Mouse (Mus musculus): ENCODE measurements around the gene Gpr108.

Gene Gpr108

DNA sequence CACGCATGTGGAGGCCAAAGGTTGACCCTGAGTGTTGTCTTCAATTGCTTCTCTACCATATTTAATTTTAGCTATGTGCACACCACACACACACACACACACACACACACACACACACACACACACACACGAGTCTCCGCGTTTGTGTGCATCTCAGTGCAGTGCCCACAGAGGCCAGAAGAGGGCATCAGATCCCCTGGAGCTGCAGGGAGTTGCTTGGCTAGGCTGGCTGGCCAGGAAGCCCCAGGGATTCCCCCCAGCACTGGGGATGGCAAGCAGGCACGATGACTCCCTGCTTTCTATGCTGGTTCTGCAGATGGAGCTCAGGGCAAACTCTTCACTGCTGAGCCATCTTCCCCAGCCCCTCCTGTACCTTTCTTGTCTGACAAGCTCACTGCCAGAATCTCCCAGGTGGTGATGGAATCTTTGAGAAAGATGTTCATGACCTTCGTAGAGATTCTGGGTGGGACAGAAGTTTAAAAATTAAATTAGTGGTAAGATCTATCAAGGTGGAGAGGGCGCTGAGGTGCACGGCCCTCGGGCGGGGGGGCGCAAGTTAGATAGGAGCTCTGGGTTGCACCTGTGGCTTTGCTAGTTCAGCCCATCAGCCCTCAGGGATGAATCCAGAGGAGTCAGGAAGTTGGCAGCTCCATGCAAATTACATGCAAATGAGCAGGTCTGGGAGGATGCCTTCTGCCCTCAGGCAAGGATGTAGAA is 28.9 kb downstream of the Gpr108 start:
- peak; percentile 85 for DNase-seq (ENCODE audit: low read depth, low spot score)

DNA sequence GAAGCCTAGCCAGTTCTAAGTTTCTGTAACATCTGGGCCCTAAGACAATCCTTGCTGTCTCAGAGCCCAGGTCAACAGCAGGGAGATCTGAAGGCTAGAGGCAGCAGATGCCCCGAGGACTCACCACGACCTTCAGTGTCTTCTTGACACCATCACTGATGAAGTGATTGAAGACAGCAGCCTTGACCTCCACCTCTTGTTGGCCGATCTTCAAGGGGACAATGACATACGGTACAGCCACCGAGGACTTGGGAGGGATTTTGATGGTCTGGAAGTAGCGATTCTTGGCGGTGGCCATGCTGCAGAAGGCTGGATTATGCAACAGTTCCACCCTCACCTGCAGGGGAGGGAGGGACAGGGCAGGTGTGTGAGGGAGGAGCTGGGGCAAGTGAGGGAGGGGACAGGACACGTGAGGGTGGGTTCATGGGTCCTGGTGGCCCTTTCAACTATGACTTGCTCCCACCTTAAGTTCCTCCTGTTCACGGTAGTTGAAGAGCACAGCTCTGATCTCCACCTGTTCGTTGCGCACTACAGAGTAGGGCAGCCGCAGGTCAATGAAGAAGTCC is 29.8 kb downstream of the Gpr108 start:
- no peaks in the 10 kb centered on the region for H3K36me3 ChIP-seq (ENCODE audit: control insufficient read depth, insufficient read depth, low read length, poor library complexity, severe bottlenecking)
- DNase-seq (ENCODE audit: low read depth, low spot score), result no peak
- H3K27me3 ChIP-seq (ENCODE audit: control insufficient read depth, insufficient read depth, low read length, poor library complexity, severe bottlenecking), result no peaks in the 10 kb centered on the region

More for the DNA sequence above, 28.9 kb downstream of the Gpr108 start:
- H3K36me3 ChIP-seq (ENCODE audit: control insufficient read depth, insufficient read depth, low read length, poor library complexity, severe bottlenecking), result no peaks in the 10 kb centered on the region
- no peaks in the 10 kb centered on the region for H3K27me3 ChIP-seq (ENCODE audit: control insufficient read depth, insufficient read depth, low read length, poor library complexity, severe bottlenecking)

DNA sequence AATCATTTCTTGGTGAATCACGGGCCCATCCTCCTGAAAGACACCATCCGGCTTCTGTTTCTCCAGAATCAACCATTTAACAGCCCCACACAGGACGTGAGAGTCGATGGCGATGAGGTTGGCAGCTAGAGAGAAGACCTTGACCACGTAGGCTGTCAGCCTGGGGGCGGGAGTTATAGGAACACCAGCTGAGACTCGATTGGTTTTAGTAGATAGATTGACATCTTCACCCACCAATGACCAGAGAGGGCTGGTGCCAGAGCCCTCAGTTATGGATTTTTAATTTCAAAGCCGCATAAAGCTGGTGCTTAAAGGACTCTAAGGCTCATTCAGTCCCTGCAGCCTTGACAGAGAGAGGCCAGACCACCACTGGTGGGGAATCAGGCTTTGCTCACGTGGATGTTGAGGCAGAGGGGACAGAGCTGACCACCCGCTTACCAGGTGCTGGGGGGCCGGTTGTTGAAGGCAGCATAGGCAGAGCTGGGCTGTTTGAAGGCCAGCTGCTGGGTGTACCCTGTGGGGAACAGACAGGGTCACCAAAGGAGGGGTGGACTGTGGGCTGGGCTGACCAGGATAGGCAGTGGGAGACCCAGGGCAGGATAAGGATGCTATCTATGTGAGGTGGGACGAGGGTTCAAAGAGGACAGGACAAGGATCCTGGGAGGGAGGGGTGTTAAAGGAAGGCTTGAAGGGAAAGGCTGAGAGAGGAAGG is 33.4 kb downstream of the Gpr108 start:
- no peaks in the 10 kb centered on the region for H3K36me3 ChIP-seq (ENCODE audit: control insufficient read depth, insufficient read depth, low read length, poor library complexity, severe bottlenecking)
- DNase-seq (ENCODE audit: low read depth, low spot score), result peak; percentile 22
- no peaks in the 10 kb centered on the region for H3K27me3 ChIP-seq (ENCODE audit: control insufficient read depth, insufficient read depth, low read length, poor library complexity, severe bottlenecking)

DNA sequence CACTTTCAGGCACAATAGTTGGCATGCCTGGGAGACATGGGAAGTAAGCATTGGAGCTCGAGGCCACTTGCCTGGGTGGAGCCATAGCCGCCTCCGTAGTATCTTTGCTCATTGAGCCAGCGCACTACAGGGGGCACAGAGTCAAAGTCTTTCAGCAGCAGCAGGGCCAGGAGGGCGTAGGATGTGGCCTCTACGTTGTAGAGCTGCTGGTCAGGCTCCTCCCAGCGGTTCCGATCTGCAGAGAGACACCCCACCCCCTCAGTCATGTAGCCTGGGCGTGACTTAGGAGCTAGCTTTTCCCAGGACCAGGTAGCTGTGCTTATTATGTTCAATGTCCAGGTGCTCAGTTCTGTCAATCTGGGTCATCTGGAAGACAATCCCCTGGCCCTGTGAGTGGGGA is 36.7 kb downstream of the Gpr108 start:
- no peaks in the 10 kb centered on the region for H3K27me3 ChIP-seq (ENCODE audit: control insufficient read depth, insufficient read depth, low read length, poor library complexity, severe bottlenecking)
- no peak for DNase-seq (ENCODE audit: low read depth, low spot score)
- H3K36me3 ChIP-seq (ENCODE audit: control insufficient read depth, insufficient read depth, low read length, poor library complexity, severe bottlenecking), result no peaks in the 10 kb centered on the region

DNA sequence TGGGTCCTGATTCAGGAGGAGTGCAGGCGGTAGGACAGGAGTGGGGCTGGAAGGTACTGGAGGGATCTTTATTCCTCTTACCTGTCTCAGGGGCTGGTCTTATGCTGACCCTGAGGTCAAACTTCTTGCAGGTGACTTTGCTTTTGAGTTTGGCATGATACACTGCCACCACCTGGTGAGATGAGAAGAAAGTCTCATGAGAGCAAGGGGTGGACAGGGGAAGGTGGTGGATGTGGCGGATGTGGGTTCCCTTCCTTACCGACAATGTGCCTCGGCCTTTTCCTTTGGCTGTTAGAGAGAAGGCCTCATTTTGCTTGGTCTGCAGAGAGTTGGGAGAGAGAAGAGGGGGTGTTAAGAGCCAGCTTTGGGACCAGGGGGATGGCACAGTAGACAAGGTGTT is 38.9 kb downstream of the Gpr108 start:
- no peaks in the 10 kb centered on the region for H3K36me3 ChIP-seq (ENCODE audit: control insufficient read depth, insufficient read depth, low read length, poor library complexity, severe bottlenecking)

DNA sequence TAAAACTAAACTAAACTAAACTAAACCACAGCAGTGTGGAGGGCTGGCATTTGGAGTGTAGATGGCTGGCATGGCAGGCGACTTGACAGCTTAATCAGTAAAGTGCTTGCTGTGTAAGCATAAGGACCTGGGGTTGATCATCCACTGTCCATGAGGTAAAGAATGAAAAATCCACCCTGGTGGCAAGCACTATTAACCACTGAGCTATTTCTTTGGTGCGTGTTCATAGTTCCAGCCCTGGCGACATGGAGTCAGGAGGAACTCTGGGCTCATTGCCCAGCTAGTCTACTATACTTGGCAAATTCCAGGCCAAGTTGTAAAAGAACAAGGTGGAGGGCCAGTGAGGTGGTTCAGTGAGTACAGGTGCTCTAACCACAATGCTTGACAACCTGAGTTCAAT is 40.3 kb downstream of the Gpr108 start:
- H3K27me3 ChIP-seq (ENCODE audit: control insufficient read depth, insufficient read depth, low read length, poor library complexity, severe bottlenecking), result no peaks in the 10 kb centered on the region
- no peak for DNase-seq (ENCODE audit: low read depth, low spot score)
- H3K36me3 ChIP-seq (ENCODE audit: control insufficient read depth, insufficient read depth, low read length, poor library complexity, severe bottlenecking), result no peaks in the 10 kb centered on the region

More for the DNA sequence above, 38.9 kb downstream of the Gpr108 start:
- no peaks in the 10 kb centered on the region for H3K27me3 ChIP-seq (ENCODE audit: control insufficient read depth, insufficient read depth, low read length, poor library complexity, severe bottlenecking)
- peak; percentile 44 for DNase-seq (ENCODE audit: low read depth, low spot score)

DNA sequence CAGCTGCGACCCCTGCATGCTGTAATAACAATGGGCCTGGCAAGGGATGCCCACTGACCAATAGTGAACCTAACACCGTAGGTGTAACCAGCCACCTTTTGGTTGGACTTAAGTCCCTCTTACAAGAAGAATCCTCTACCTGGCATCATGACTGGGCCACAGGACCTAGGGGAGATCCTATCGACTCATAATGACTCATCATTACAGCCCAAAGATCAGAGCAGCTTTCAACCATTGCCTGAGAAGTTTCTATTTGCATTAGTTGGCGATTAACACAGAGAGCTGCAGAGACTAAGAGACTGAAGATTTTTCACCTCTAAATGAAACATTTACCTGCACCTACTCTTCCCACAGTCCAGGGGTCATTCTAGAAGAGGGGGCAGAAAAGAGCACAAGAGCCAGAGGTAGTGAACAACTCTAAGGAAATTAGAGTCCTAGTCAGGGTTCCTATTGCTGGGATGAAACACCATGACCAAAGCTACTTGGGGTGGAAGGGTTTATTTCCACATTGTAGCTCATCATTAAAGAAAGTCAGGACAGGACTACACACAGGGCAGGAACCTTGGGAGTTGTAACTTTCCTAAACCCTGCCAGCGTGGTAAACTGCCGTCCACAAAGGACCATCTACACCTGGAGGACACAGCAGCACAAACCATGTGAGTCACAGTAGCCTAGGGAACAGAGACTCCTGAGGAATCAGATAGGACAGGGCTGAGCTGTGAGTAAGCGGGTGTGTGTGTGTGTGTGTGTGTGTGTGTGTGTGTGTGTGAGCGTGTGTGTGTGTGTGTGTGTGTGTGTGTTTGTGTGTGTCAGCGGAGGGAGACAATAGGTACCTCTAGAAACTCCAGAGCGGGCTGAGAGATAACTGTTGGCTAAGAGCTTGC is 46.2 kb downstream of the Gpr108 start:
- Histone ChIP-seq H3K36me3 (ENCODE audit: control insufficient read depth, insufficient read depth, low read length, poor library complexity, severe bottlenecking) (no peaks in the 10 kb centered on the region), H3K27me3 (ENCODE audit: control insufficient read depth, insufficient read depth, low read length, poor library complexity, severe bottlenecking) (no peaks in the 10 kb centered on the region)
- DNase-seq (ENCODE audit: low read depth, low spot score), result no peak

DNA sequence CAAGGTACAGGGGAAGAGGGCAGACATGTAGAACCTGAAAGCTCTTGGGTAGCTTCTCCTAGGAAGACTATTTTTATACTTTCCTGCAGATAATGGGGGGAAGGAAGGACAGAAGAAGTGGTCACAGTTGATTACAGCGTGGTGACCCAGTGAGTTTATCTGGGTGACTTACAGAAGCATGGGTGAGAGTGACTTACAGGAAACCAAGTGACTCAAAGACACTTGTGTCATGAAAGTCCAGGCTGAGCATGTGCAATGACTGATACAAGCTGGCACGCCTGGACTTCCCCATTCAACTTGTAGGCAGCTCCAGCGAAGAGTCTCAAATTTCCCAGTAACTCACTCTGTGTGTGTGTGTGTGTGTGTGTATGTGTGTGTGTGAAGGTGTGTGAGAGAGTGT is 50.0 kb downstream of the Gpr108 start:
- no peaks in the 10 kb centered on the region for H3K27me3 ChIP-seq (ENCODE audit: control insufficient read depth, insufficient read depth, low read length, poor library complexity, severe bottlenecking)
- H3K36me3 ChIP-seq (ENCODE audit: control insufficient read depth, insufficient read depth, low read length, poor library complexity, severe bottlenecking), result no peaks in the 10 kb centered on the region
- no peak for DNase-seq (ENCODE audit: low read depth, low spot score)

DNA sequence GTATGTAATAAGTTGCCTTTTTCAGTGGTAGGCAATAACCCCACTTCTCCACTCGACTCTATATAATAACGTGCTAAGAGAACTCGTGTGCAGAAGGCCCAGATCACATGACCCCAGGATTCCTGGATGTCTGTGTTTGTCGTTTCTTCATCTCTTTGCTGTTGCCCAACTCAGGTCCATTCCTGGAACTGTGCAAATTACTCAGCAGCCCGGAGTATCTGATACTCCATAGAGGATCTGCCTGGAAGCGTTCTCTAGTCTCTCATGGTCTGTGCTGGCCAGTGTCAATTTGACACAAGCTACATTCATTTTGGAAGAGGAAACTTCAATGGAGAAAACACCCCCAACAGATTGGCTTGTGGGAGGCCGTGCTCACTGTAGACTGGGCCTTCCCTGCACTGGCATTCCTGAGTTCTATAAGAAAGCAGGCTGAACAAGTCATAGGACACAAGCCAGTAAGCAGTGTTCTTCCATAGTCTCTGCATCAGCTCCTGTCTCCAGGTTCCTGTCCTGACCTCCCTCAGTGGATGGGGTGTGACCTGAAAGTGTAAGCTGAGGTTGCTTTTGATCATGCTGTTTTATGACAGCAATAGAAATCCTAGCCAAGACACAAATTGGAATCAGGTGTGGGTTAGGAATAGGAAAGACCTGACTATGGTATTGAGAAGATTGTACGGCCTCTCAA is 52.8 kb downstream of the Gpr108 start:
- H3K36me3 ChIP-seq (ENCODE audit: control insufficient read depth, insufficient read depth, low read length, poor library complexity, severe bottlenecking), result no peaks in the 10 kb centered on the region
- H3K27me3 ChIP-seq (ENCODE audit: control insufficient read depth, insufficient read depth, low read length, poor library complexity, severe bottlenecking), result no peaks in the 10 kb centered on the region
- DNase-seq (ENCODE audit: low read depth, low spot score), result no peak

DNA sequence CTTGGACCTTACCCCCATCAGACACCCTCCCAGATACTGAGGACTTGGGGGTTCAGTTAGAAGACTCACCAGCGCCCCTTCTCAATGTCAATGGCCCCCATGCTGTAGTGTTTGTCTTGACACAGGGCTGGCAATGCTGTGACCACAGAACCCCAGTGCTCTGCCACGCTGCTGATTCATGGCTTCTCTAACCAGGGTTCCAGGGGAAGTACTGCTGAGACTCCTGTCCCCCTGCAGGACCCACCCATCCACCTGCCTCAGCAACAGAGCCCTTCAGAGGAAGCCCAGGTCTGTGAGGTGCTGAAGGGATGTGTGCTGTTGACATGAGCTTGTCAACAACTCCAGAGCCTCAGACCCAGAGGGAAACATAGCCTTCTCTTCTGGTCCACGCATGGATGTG is 53.5 kb downstream of the Gpr108 start:
- Histone ChIP-seq H3K36me3 (ENCODE audit: control insufficient read depth, insufficient read depth, low read length, poor library complexity, severe bottlenecking) (no peaks in the 10 kb centered on the region), H3K27me3 (ENCODE audit: control insufficient read depth, insufficient read depth, low read length, poor library complexity, severe bottlenecking) (no peaks in the 10 kb centered on the region)
- DNase-seq (ENCODE audit: low read depth, low spot score), result no peak

DNA sequence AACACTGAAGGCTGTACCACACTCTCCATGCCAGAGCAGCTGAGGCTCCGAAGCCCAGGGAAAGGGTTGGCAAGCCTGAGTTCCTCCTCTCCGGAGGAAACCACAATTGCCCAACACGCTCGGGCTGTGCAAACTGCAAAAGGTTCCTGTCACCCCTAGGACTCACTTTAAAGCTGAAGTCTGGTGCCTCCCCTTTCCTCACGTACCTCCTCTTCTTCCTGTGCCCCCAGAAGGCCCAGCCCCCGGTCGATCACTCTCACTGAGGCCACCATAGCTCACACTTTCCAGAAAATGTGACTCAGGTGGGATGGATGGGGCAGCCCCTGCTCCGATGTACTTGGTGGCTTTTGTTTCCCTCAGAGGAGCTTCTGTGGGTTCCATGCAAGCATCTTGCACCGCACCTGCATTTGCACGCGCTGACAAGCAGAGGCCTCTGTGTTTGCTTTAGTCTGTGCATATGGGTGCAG is 54.2 kb downstream of the Gpr108 start, which contains the start of gene Tnfsf14:
Tnfsf14 (minus strand) TSS at position 137 of the 467 bp plus-strand sequence.
- DNase-seq (ENCODE audit: low read depth, low spot score), result peak; percentile 28
- Histone ChIP-seq H3K36me3 (ENCODE audit: control insufficient read depth, insufficient read depth, low read length, poor library complexity, severe bottlenecking) (no peaks in the 10 kb centered on the region), H3K27me3 (ENCODE audit: control insufficient read depth, insufficient read depth, low read length, poor library complexity, severe bottlenecking) (no peaks in the 10 kb centered on the region)

DNA sequence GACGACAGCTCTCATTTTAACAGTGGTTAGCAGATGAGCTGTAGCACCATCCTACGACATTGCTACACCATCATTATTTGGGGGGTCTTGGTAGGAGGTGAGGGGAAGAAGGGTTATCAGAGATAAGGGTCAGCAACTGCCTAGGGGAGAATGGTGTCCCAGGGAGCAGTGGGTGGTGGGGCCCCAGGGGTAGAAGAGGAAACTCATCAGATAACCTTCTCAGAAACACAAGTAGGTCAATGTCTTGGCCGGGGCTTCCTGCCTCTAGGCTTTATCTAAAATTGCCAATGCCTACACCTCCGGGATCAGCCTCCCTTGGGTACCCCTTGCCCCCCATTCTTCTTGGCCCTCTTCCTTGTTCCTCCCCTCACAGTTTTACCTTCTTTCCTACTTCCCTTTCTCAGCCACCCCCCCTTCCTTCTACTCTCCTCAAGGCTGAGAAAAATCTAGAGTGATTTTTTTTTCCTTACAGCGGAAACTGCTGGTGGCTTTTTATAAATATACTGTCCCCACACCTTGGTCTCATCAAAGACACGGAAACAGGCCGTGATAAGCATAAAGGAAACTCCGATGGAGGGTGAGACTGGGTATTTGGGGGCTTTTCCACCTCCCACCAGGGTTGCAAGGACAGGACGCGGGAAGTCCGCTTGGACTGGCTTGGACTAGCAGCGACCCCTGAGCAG is 59.6 kb downstream of the Gpr108 start:
- H3K36me3 ChIP-seq (ENCODE audit: control insufficient read depth, insufficient read depth, low read length, poor library complexity, severe bottlenecking), result no peaks in the 10 kb centered on the region
- H3K27me3 ChIP-seq (ENCODE audit: control insufficient read depth, insufficient read depth, low read length, poor library complexity, severe bottlenecking), result no peaks in the 10 kb centered on the region
- DNase-seq (ENCODE audit: low read depth, low spot score), result no peak

DNA sequence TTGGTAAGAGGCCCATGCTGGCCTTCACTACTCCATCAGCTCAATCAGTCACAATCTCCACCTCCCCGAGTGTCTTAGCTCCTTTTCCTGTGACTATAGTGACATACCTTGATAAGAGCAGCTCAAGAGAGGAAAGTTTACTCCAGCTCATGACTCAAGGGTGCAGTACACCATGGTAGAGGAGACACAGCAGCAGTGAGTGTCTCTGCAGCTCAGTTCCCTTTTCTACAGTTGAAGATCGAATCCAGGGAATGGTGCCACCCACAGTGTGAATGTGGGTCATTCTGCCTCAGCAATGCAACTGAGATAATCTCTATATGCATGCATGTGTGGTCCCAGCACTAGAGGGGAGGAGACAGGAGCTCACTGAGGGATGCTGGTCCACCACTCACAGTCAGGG is 62.6 kb downstream of the Gpr108 start:
- Histone ChIP-seq H3K27me3 (ENCODE audit: control insufficient read depth, insufficient read depth, low read length, poor library complexity, severe bottlenecking) (no peaks in the 10 kb centered on the region), H3K36me3 (ENCODE audit: control insufficient read depth, insufficient read depth, low read length, poor library complexity, severe bottlenecking) (no peaks in the 10 kb centered on the region)
- DNase-seq (ENCODE audit: low read depth, low spot score), result no peak
